Mouse (Mus musculus): ENCODE measurements around the gene Fgf15.
"Not testable (repeated sequence)": the region's sequence is repeated elsewhere in the genome, so short reads cannot be mapped to it uniquely, and the experiment has no call there.

Gene Fgf15

GRCm38 (mm10) chr7:144890661-144891060 is 5.7 kb upstream of the Fgf15 start:
- DNase-seq (ENCODE audit: low read depth) = not testable (repeated sequence)

- no peak for DNase-seq (ENCODE audit: low read depth)
Observed at GRCm38 (mm10) chr7:144891863-144892262, 4.5 kb upstream of the Fgf15 start.

- DNase-seq (ENCODE audit: low read depth) = no peak
Observed at GRCm38 (mm10) chr7:144892322-144892721, 4.0 kb upstream of the Fgf15 start.

- DNase-seq (ENCODE audit: low read depth) = peak; percentile 73
Observed at GRCm38 (mm10) chr7:144894191-144894590, 2.1 kb upstream of the Fgf15 start.

GRCm38 (mm10) chr7:144894706-144895105 is 1.6 kb upstream of the Fgf15 start:
- DNase-seq (ENCODE audit: low read depth) = no peak

GRCm38 (mm10) chr7:144895305-144896111 is 823 bp upstream of the Fgf15 start:
- DNase-seq (ENCODE audit: low read depth) = peak; percentile 75

- DNase-seq (ENCODE audit: low read depth) = no peak
Observed at GRCm38 (mm10) chr7:144898506-144898905, 2.2 kb downstream of the Fgf15 start.

- DNase-seq (ENCODE audit: low read depth) = not testable (repeated sequence)
Observed at GRCm38 (mm10) chr7:144905514-144905913, 9.2 kb downstream of the Fgf15 start.

GRCm38 (mm10) chr7:144906708-144907397 is 10.5 kb downstream of the Fgf15 start:
- peak; percentile 49 for DNase-seq (ENCODE audit: low read depth)

- DNase-seq (ENCODE audit: low read depth) = no peak
Observed at GRCm38 (mm10) chr7:144907793-144908192, 11.5 kb downstream of the Fgf15 start.

GRCm38 (mm10) chr7:144908705-144909104 is 12.4 kb downstream of the Fgf15 start:
- DNase-seq (ENCODE audit: low read depth) = peak; percentile 10

- DNase-seq (ENCODE audit: low read depth) = no peak
Observed at GRCm38 (mm10) chr7:144911121-144911520, 14.8 kb downstream of the Fgf15 start.

- DNase-seq (ENCODE audit: low read depth) = no peak
Observed at GRCm38 (mm10) chr7:144912897-144913296, 16.6 kb downstream of the Fgf15 start.

GRCm38 (mm10) chr7:144914296-144914947 is 18.1 kb downstream of the Fgf15 start:
- peak; percentile 72 for DNase-seq (ENCODE audit: low read depth)

GRCm38 (mm10) chr7:144914948-144915750 is 18.8 kb downstream of the Fgf15 start, which contains the start of gene LTO1:
Gene LTO1 (plus strand): TSS chr7:144915100.
- peak; percentile 94 for DNase-seq (ENCODE audit: low read depth)

GRCm38 (mm10) chr7:144918823-144919222 is 22.5 kb downstream of the Fgf15 start:
- peak; percentile 22 for DNase-seq (ENCODE audit: low read depth)

- no peak for DNase-seq (ENCODE audit: low read depth)
Observed at GRCm38 (mm10) chr7:144927591-144927990, 31.3 kb downstream of the Fgf15 start.

- no peak for DNase-seq (ENCODE audit: low read depth)
Observed at GRCm38 (mm10) chr7:144928009-144928888, 31.9 kb downstream of the Fgf15 start.

- DNase-seq (ENCODE audit: low read depth) = no peak
Observed at GRCm38 (mm10) chr7:144928889-144929210, 32.5 kb downstream of the Fgf15 start.

GRCm38 (mm10) chr7:144929506-144929905 is 33.2 kb downstream of the Fgf15 start:
- DNase-seq (ENCODE audit: low read depth) = no peak

GRCm38 (mm10) chr7:144929931-144930330 is 33.6 kb downstream of the Fgf15 start:
- DNase-seq (ENCODE audit: low read depth) = no peak

All from NIH3T3 (cell line).